In the genomic region with DNA sequence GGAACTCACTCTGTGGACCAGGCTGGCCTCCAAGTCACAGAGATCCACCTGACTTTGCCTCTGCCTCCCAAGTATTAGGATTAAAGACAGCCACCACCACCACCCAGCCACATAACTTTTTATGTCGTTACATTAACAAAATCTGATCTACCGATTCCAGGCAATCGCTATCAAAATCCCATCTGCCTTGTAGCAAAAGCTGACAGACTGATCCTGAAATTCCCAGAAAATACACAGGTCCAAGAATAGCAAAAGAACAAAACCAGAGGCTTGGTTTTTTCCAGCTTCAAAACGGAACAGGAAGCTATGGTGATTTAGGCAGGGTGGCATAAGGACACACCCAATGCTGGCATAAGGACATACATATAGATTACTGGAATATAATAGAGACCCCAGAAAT, we compare ENCODE assay signal across 26 mouse cellular contexts. TPM values are rescaled to one million over a fixed set of nuclear protein-coding genes. Genes with fewer than 3 reads are reported as not detected.
DNase-seq lines count a peak whose midpoint lies in the region; ATAC-seq and TF ChIP-seq lines count a peak whose summit lies in the region.
"Had no signal": no experiment of that assay in that cellular context is flagged by ENCODE, and none has a peak within 500 bp of the region (broad histone marks: within the 10 kb centered on the region; RNA-seq: fewer than 3 reads in every experiment).

No protein-coding gene starts in this region.

- ATAC-seq in forebrain, postnatal 0 days, result 0 out of 2 replicates have a peak, but pooled peaks have one; percentile 23
- ATAC-seq in forebrain, embryonic 11.5 days (replicated peaks; ENCODE audit: low FRiP score), result no peak
- ATAC-seq: activated CD4-positive, CD25-positive, alpha-beta regulatory T cell, adult 4 months; CD4-positive, CD25-positive, alpha-beta regulatory T cell, adult 4 months; forebrain, embryonic 13.5 days; forebrain, embryonic 15.5 days; Patski had no signal

- no peak overlapping the region for H3K9ac ChIP-seq in forebrain, postnatal 0 days
- H3K9ac ChIP-seq in forebrain, embryonic 11.5 days (ENCODE audit: low read length), result no peak overlapping the region
- H3K9ac ChIP-seq: embryonic facial prominence, embryonic 13.5 days; embryonic facial prominence, embryonic 15.5 days; forebrain, embryonic 13.5 days; forebrain, embryonic 15.5 days had no signal

- 53% methylated on average over 4 of the region's 4 CpGs for WGBS in forebrain, postnatal 0 days
- WGBS in forebrain, embryonic 11.5 days, result 86% methylated on average over 4 of the region's 4 CpGs

- DNase-seq in forebrain, postnatal 0 days, result no peak
- no peak for DNase-seq in forebrain, embryonic 11.5 days (ENCODE audit: low spot score)
- DNase-seq in gastrocnemius, adult 2 months, result peak; percentile 44
- no peak for DNase-seq in gastrocnemius, postnatal 10 days
- DNase-seq in layer of hippocampus, adult 2 months (ENCODE audit: low spot score in 2 of 2), result no peak
- no peak for DNase-seq in layer of hippocampus, adult 11-12 months (ENCODE audit: low spot score)
- peak; percentile 67 for DNase-seq in brain, adult 2 months (ENCODE audit: low read depth, low spot score)
- DNase-seq: adrenal gland, adult 8-10 months; adrenal gland, postnatal 14 days; adrenal gland, postnatal 36 days; B cell, adult 2 months; cerebellum, adult 11 months; cerebellum, adult 8-10 months; cerebellum, postnatal 36 days; embryo, embryonic 11 days had no signal

- intact Hi-C loops in gastrocnemius, adult 2 months (cut with DNase I), result no loop called here

- TF ChIP-seq CTCF in forebrain, postnatal 0 days (IDR thresholded peaks at IDR 0.05; ENCODE audit: low read depth), result no peak
- no peak for TF ChIP-seq CTCF in gastrocnemius, adult 2 months (IDR thresholded peaks at IDR 0.05)
- no peak for TF ChIP-seq CTCF in layer of hippocampus, adult 2 months (conservative IDR thresholded peaks at IDR 0.05)

- H3K4me3 ChIP-seq in forebrain, postnatal 0 days (ENCODE audit: low read depth, low read length), result no peak overlapping the region
- H3K4me3 ChIP-seq in forebrain, embryonic 11.5 days (ENCODE audit: low read depth, low read length), result no peak overlapping the region
- peak overlapping the region; percentile 10 for H3K4me3 ChIP-seq in gastrocnemius, adult 2 months
- peak overlapping the region; percentile 8; the same call in 1 of the 2 replicates for H3K4me3 ChIP-seq in layer of hippocampus, adult 2 months
- H3K4me3 ChIP-seq: embryonic facial prominence, embryonic 13.5 days; embryonic facial prominence, embryonic 15.5 days; erythroblast, embryonic 14.5 days; forebrain, embryonic 10.5 days; forebrain, embryonic 13.5 days; forebrain, embryonic 15.5 days had no signal

- H3K4me2 ChIP-seq in forebrain, postnatal 0 days (ENCODE audit: low read depth), result no peak overlapping the region
- no peak overlapping the region for H3K4me2 ChIP-seq in forebrain, embryonic 11.5 days (ENCODE audit: low read depth, low read length, severe bottlenecking)
- H3K4me2 ChIP-seq: embryonic facial prominence, embryonic 13.5 days; embryonic facial prominence, embryonic 15.5 days; forebrain, embryonic 13.5 days; forebrain, embryonic 15.5 days had no signal

- H3K9me3 ChIP-seq in forebrain, postnatal 0 days (ENCODE audit: low read length), result no peaks in the 10 kb centered on the region
- no peaks in the 10 kb centered on the region for H3K9me3 ChIP-seq in forebrain, embryonic 11.5 days (ENCODE audit: control insufficient read depth, low read length)
- H3K9me3 ChIP-seq: embryonic facial prominence, embryonic 13.5 days; embryonic facial prominence, embryonic 15.5 days; forebrain, embryonic 10.5 days; forebrain, embryonic 13.5 days; forebrain, embryonic 15.5 days; G1E had no signal

- H3K27me3 ChIP-seq in forebrain, postnatal 0 days (ENCODE audit: insufficient read depth, low read length), result no peaks in the 10 kb centered on the region
- no peaks in the 10 kb centered on the region for H3K27me3 ChIP-seq in forebrain, embryonic 11.5 days (ENCODE audit: control insufficient read depth, insufficient read depth, low read length)
- H3K27me3 ChIP-seq: CH12.LX; embryonic facial prominence, embryonic 13.5 days; embryonic facial prominence, embryonic 15.5 days; forebrain, embryonic 13.5 days; forebrain, embryonic 15.5 days; Patski had no signal

- H3K36me3 ChIP-seq in forebrain, postnatal 0 days (ENCODE audit: insufficient read depth), result no peaks in the 10 kb centered on the region
- H3K36me3 ChIP-seq in forebrain, embryonic 11.5 days (ENCODE audit: control insufficient read depth, insufficient read depth, low read length), result no peaks in the 10 kb centered on the region
- H3K36me3 ChIP-seq: embryonic facial prominence, embryonic 13.5 days; embryonic facial prominence, embryonic 15.5 days; forebrain, embryonic 10.5 days; forebrain, embryonic 15.5 days had no signal

- H3K4me1 ChIP-seq in forebrain, postnatal 0 days (ENCODE audit: insufficient read depth), result peaks cover 18% of the 10 kb centered on the region
- peaks cover 4% of the 10 kb centered on the region; the same call in 1 of the 2 replicates for H3K4me1 ChIP-seq in forebrain, embryonic 11.5 days (replicated peaks; ENCODE audit: control insufficient read depth, insufficient read depth, low read length)

- H3K27ac ChIP-seq in forebrain, postnatal 0 days (ENCODE audit: low read depth, low read length), result no peak overlapping the region
- H3K27ac ChIP-seq in forebrain, embryonic 11.5 days (ENCODE audit: low read depth, low read length), result no peak overlapping the region
- peak overlapping the region; percentile 56 for H3K27ac ChIP-seq in gastrocnemius, adult 2 months
- peak overlapping the region; percentile 72 for H3K27ac ChIP-seq in layer of hippocampus, adult 2 months
- H3K27ac ChIP-seq: embryonic facial prominence, embryonic 13.5 days; embryonic facial prominence, embryonic 15.5 days; forebrain, embryonic 10.5 days; forebrain, embryonic 13.5 days; forebrain, embryonic 15.5 days had no signal

RNA-seq across cellular contexts. Expression of gene Slc23a2, which starts 10.2 kb away (rescaled TPM):
- 49.2 and 57.2 TPM in 2 replicates for total RNA-seq in forebrain, postnatal 0 days (2014; rRNA removed)
- polyA plus RNA-seq in forebrain, postnatal 0 days (2015; fragmentation: Nextera tagmentation; extraction: Ambion mirVana), result 29.0 and 36.2 TPM in 2 replicates
- polyA plus RNA-seq in forebrain, embryonic 11.5 days (2014; fragmentation: Nextera tagmentation; extraction: Ambion mirVana), result 13.5 and 14.2 TPM in 2 replicates
- 10 to 100 TPM in 1 of 2 experiments, 1 to 10 TPM in 1; 7.7 to 10.8 TPM for total RNA-seq in gastrocnemius, adult 2 months (2021)
- 10 to 100 TPM in 1 of 2 experiments, 1 to 10 TPM in 1; 7.9 to 13.7 TPM for total RNA-seq in gastrocnemius, postnatal 10 days (2021)
- 10 to 100 TPM; 93.1 to 96.0 TPM for total RNA-seq in layer of hippocampus, adult 2 months (2021)
- polyA plus RNA-seq: erythroblast, embryonic 14.5 days had no signal

Comparison
In these comparisons a context has a peak if more than half of its experiments do, and no peak if none do; other contexts are left out.
1. DNase-seq: peak in gastrocnemius, adult 2 months (single experiment) and brain, adult 2 months (single experiment); none in forebrain, postnatal 0 days (single experiment), forebrain, embryonic 11.5 days (single experiment), gastrocnemius, postnatal 10 days (single experiment), layer of hippocampus, adult 2 months (0 of 2) and layer of hippocampus, adult 11-12 months (single experiment).
2. H3K27ac ChIP-seq: peak in gastrocnemius, adult 2 months (single experiment) and layer of hippocampus, adult 2 months (single experiment); none in forebrain, postnatal 0 days (single experiment) and forebrain, embryonic 11.5 days (single experiment).
3. H3K4me3 ChIP-seq: peak in gastrocnemius, adult 2 months (single experiment) and layer of hippocampus, adult 2 months (single experiment); none in forebrain, postnatal 0 days (single experiment) and forebrain, embryonic 11.5 days (single experiment).